ENCODE assay signal across 14 mouse cellular contexts in the genomic region with DNA sequence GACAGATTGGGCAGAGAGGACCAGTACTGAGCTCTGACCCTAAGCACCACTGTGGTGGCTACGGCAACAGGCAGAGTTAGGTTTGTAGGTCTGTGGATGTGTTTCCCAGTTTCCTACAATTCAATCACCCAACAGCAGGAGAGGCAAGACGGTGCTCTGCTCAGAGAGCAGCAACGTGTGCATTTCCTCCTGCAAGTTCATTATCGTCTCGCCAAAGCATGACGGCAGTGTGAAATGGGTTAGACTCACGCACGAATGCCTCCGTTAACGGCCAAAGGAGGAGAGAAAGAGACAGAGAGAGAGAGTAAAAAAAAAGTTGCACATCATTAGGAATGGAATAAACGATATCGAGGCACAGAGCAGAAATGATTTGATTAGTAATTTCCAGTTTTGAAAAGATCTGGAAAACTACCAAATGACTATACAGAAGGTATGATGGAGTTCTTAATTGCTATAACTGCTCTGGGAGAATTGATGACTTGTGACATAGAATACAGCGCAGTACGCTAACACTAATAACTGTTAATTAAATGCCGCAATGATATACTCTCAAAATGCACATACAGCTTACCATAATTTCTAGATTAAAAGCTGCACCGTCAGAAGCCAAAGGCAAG.
DNase-seq lines count a peak whose midpoint lies in the region; ATAC-seq and TF ChIP-seq lines count a peak whose summit lies in the region.
"Had no signal": no experiment of that assay in that cellular context is flagged by ENCODE, and none has a peak within 500 bp of the region (broad histone marks: within the 10 kb centered on the region; RNA-seq: fewer than 3 reads in every experiment).

No protein-coding gene starts in this region.

- peaks cover 33% of the 10 kb centered on the region for H3K4me1 ChIP-seq in forebrain, embryonic 10.5 days
- peaks cover 54% of the 10 kb centered on the region for H3K4me1 ChIP-seq in hindbrain, embryonic 13.5 days (replicated peaks)
- H3K4me1 ChIP-seq in midbrain, postnatal 0 days (ENCODE audit: insufficient read depth, low read length) = no peaks in the 10 kb centered on the region

- no peak overlapping the region for H3K9ac ChIP-seq in hindbrain, embryonic 13.5 days
- no peak overlapping the region for H3K9ac ChIP-seq in midbrain, postnatal 0 days (replicated peaks; ENCODE audit: low read length, poor library complexity, severe bottlenecking)
- H3K9ac ChIP-seq: limb, embryonic 13.5 days; lung, embryonic 14.5 days had no signal

- peak overlapping the region; percentile 30 for H3K4me2 ChIP-seq in hindbrain, embryonic 13.5 days
- no peak overlapping the region for H3K4me2 ChIP-seq in midbrain, postnatal 0 days (ENCODE audit: low read depth, low read length, poor library complexity, severe bottlenecking)
- H3K4me2 ChIP-seq: heart, embryonic 11.5 days; limb, embryonic 13.5 days; lung, embryonic 14.5 days had no signal

- TF ChIP-seq CTCF in midbrain, postnatal 0 days (IDR thresholded peaks at IDR 0.05) = no peak

- H3K36me3 ChIP-seq in forebrain, embryonic 10.5 days (replicated peaks) = no peaks in the 10 kb centered on the region
- no peaks in the 10 kb centered on the region for H3K36me3 ChIP-seq in hindbrain, embryonic 13.5 days
- no peaks in the 10 kb centered on the region for H3K36me3 ChIP-seq in midbrain, postnatal 0 days (ENCODE audit: insufficient read depth, low read length)
- H3K36me3 ChIP-seq: limb, embryonic 13.5 days had no signal

- H3K9me3 ChIP-seq in forebrain, embryonic 10.5 days = no peaks in the 10 kb centered on the region
- H3K9me3 ChIP-seq in hindbrain, embryonic 13.5 days = no peaks in the 10 kb centered on the region
- no peaks in the 10 kb centered on the region for H3K9me3 ChIP-seq in midbrain, postnatal 0 days (ENCODE audit: low read length)
- H3K9me3 ChIP-seq: limb, embryonic 13.5 days had no signal

- peak; percentile 80 for DNase-seq in Muller cell, postnatal 12 days (ENCODE audit: inconsistent ontology term)
- peak; percentile 26 for DNase-seq in forebrain, embryonic 10.5 days (ENCODE audit: extremely low spot score, low spot score)
- DNase-seq in midbrain, postnatal 0 days (ENCODE audit: low spot score) = peak; percentile 39
- no peak for DNase-seq in adrenal gland, adult (ENCODE audit: inconsistent age in 2 of 2, low spot score in 1 of 2)
- no peak for DNase-seq in kidney, postnatal 14 days
- DNase-seq: adrenal gland, postnatal 10 days; heart, postnatal 4 days; lung, embryonic 14.5 days; thymus, postnatal 4 days had no signal

- ATAC-seq in hindbrain, embryonic 13.5 days (ENCODE audit: low FRiP score) = peak; percentile 14
- ATAC-seq in midbrain, postnatal 0 days (ENCODE audit: low FRiP score) = no peak
- ATAC-seq in CD4-positive, CD25-positive, alpha-beta regulatory T cell, adult 4 months = no peak

- no peak overlapping the region for H3K4me3 ChIP-seq in forebrain, embryonic 10.5 days
- no peak overlapping the region for H3K4me3 ChIP-seq in hindbrain, embryonic 13.5 days
- no peak overlapping the region for H3K4me3 ChIP-seq in midbrain, postnatal 0 days (ENCODE audit: low read depth, low read length)
- H3K4me3 ChIP-seq: limb, embryonic 13.5 days had no signal

- WGBS in forebrain, embryonic 10.5 days = 67% methylated on average over 16 of the region's 16 CpGs
- 28% methylated on average over 16 of the region's 16 CpGs for WGBS in hindbrain, embryonic 13.5 days
- 35% methylated on average over 16 of the region's 16 CpGs for WGBS in midbrain, postnatal 0 days

- peak overlapping the region; percentile 68 for H3K27ac ChIP-seq in forebrain, embryonic 10.5 days
- H3K27ac ChIP-seq in hindbrain, embryonic 13.5 days = peak overlapping the region; percentile 90
- no peak overlapping the region for H3K27ac ChIP-seq in midbrain, postnatal 0 days (ENCODE audit: low read depth, low read length)
- H3K27ac ChIP-seq: limb, embryonic 13.5 days had no signal

- H3K27me3 ChIP-seq in forebrain, embryonic 10.5 days (ENCODE audit: poor library complexity, severe bottlenecking) = peaks cover 88% of the 10 kb centered on the region
- 0 out of 2 replicates have a peak, but pooled peaks cover 4% of the 10 kb centered on the region for H3K27me3 ChIP-seq in hindbrain, embryonic 13.5 days
- no peaks in the 10 kb centered on the region for H3K27me3 ChIP-seq in midbrain, postnatal 0 days (ENCODE audit: insufficient read depth, low read length)
- H3K27me3 ChIP-seq: CH12.LX had no signal

Comparison
In these comparisons a context has a peak if more than half of its experiments do, and no peak if none do; other contexts are left out.
1. DNase-seq: peak in Muller cell, postnatal 12 days (single experiment), forebrain, embryonic 10.5 days (single experiment) and midbrain, postnatal 0 days (single experiment); none in adrenal gland, adult (0 of 2) and kidney, postnatal 14 days (single experiment).